Mouse (Mus musculus) myocyte (in vitro differentiated cells): ENCODE measurements around the gene Ift80.

Experiments used
- CEBPB ChIP-seq: IDR thresholded peaks from 2 replicates; pipeline ENCODE4 v1.6.1; 2011; ENCODE audit warnings: mild to moderate bottlenecking, moderate library complexity; ENCODE audit not compliant: poor library complexity, insufficient read depth, severe bottlenecking
- E2F4 ChIP-seq: IDR thresholded peaks from one replicate; pipeline ENCODE4 v1.6.1; 2011; ENCODE audit warnings: mild to moderate bottlenecking, control low read depth, moderate library complexity; ENCODE audit not compliant: insufficient read depth
- MAX ChIP-seq: IDR thresholded peaks from one replicate; pipeline ENCODE4 v1.6.1; 2011; ENCODE audit warnings: low read depth, mild to moderate bottlenecking, control low read depth
- MYOD1 ChIP-seq, 3 experiments: IDR thresholded peaks; one replicate each; pipeline ENCODE4 v1.6.1; 2011; ENCODE audit warnings: control low read depth in 2 of 3, low read depth in 2 of 3, mild to moderate bottlenecking in 2 of 3, moderate library complexity in 1 of 3; ENCODE audit not compliant: insufficient read length in 2 of 3, control insufficient read depth in 1 of 3
- POLR2A ChIP-seq: IDR thresholded peaks from one replicate; pipeline ENCODE4 v1.6.1; 2011; ENCODE audit warnings: low read depth, mild to moderate bottlenecking, control low read depth, moderate library complexity; ENCODE audit not compliant: insufficient read length
- POLR2AphosphoS2 ChIP-seq: IDR thresholded peaks from one replicate; pipeline ENCODE4 v1.6.1; 2011; ENCODE audit warnings: low read depth, control low read depth; ENCODE audit not compliant: insufficient read length
- REST ChIP-seq: IDR thresholded peaks from one replicate; pipeline ENCODE4 v1.6.1; 2011; ENCODE audit warnings: mild to moderate bottlenecking, control low read depth, moderate library complexity; ENCODE audit not compliant: insufficient read depth, insufficient read length
- USF1 ChIP-seq: IDR thresholded peaks from one replicate; pipeline ENCODE4 v1.6.1; 2011; ENCODE audit warnings: low read depth, mild to moderate bottlenecking, control low read depth, moderate library complexity

DNA sequence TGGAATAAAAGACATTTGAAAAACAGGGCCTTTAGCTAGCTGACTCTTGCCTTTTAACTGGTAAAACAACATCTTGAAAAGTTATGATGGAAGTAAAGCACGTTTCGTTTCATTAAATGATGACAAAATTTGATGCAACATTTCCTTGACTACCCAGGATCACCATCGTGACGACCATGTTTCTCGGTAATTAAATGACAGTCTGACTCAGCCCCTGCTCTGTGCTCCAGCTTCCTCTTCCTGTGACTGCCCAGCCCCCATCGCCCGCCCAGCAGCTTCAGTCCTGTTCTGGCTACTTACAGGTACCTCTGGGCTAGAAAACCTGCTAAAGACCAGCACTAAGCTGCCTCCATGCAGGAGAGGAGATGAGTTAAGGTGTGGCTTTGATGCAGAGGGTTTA, 70.1 kb downstream of the Ift80 start:
- TF ChIP-seq MYOD1 (IDR thresholded peaks at IDR 0.05; ENCODE audit: control insufficient read depth in 1 of 3, insufficient read length in 2 of 3, low read depth in 2 of 3) (no peak), E2F4 (no peak), POLR2AphosphoS2 (no peak), MAX (no peak), CEBPB (no peak), POLR2A (no peak), USF1 (no peak), REST (no peak)
